Mouse (Mus musculus) adrenal gland, postnatal 25 days (tissue): ENCODE measurements around the gene Cyb5d1. TPM values are rescaled to one million over a fixed set of nuclear protein-coding genes. Genes with fewer than 3 reads are reported as not detected.
"Not testable (repeated sequence)": the region's sequence is repeated elsewhere in the genome, so short reads cannot be mapped to it uniquely, and the experiment has no call there.

Experiments used
- DNase-seq: peaks from one replicate; pipeline ENCODE4 v3.0.0; 2021; ENCODE audit warnings: mixed read lengths
- total RNA-seq: library from RNA; stranded (reverse); gene quantifications from 2 replicates; pipeline ENCODE4 v1.2.3, GENCODE M21; 2021

Gene Cyb5d1
- total RNA-seq, 1 experiment from 2014 or later, result 51.0 TPM

DNA sequence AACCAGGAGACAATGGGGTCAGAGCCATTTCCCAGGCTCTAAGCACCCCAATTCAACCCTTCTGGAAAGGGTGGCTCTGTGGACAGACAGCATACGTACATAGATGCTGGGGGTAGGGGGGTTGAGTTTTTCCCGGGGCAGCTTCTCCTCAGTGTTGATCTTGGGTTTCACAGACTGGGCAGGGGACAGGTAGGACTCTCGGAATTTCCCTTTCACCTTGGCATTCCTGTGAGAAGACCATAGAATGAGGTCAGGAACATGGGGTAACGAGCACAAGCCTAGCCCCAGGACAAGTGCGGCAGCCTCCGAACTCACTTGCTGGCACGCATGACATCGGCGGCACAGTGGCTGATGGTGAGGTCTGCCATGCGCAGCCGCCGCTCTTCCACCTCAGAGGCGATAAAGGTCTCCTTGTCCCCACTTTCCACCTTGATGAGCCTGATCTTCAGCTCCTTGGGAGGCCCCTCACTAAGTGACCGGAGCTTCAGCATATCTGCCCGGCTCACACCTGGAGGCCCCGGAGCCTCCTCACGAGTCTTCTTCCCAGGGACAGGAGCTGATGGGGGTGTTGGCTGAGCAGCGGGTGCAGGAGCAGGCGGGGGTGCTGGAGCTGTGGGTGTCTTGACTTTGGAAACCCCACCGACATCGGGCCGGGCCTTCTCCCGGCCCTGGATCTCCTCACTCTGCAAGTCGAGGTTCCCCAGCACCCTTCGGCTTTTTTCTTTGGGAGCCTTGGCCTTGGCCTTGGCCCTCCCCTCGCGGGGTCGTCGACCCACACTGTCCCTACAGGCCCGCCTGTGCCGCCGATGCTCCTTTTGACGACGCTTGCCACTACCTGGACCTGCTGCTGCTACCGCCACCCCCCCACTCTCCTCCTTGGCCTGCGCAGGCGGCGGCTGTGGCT is 8.5 kb upstream of the Cyb5d1 start:
- DNase-seq, result no peak

GRCm38 (mm10) chr11:69401987-69402386 is 6.6 kb upstream of the Cyb5d1 start:
- no peak for DNase-seq

- DNase-seq, result peak; percentile 78
Observed at GRCm38 (mm10) chr11:69401210-69401637, 5.8 kb upstream of the Cyb5d1 start.

DNA sequence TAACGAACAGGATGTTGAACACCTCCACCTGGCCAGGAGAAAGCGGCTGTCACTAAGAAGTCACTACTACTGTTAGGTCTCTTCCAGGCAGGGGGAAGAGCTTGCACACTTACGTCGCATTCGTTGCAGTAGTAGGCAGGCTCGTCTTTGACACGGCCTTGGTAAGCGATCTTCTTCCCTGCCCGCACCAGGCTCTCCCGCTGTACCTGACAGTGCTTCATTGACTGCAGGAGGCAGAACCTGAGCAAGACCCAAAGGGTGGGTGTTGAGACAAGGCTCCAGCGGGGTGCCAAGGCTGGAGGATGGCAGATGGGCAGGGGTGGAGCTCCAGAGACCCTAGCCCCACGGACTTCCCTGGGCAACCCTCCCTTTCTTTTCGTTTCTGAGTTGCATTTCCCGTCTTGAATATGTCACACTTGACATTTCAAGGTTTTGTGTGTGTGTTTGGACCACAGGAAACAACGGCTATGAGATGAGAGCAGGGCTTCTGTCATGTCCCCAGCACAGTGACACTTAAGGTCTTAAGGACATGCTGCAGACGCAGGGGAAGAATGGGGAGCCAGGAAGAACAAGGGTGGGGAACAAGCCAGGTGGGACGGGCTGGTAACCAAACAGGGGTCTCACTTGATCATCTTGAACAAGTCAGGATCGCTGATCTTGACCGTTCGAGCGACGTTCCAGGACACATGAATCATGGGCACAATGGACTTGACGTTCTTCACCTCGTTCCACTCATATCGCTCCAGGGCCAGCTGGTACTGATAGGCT is 4.8 kb upstream of the Cyb5d1 start:
- DNase-seq, result no peak

DNA sequence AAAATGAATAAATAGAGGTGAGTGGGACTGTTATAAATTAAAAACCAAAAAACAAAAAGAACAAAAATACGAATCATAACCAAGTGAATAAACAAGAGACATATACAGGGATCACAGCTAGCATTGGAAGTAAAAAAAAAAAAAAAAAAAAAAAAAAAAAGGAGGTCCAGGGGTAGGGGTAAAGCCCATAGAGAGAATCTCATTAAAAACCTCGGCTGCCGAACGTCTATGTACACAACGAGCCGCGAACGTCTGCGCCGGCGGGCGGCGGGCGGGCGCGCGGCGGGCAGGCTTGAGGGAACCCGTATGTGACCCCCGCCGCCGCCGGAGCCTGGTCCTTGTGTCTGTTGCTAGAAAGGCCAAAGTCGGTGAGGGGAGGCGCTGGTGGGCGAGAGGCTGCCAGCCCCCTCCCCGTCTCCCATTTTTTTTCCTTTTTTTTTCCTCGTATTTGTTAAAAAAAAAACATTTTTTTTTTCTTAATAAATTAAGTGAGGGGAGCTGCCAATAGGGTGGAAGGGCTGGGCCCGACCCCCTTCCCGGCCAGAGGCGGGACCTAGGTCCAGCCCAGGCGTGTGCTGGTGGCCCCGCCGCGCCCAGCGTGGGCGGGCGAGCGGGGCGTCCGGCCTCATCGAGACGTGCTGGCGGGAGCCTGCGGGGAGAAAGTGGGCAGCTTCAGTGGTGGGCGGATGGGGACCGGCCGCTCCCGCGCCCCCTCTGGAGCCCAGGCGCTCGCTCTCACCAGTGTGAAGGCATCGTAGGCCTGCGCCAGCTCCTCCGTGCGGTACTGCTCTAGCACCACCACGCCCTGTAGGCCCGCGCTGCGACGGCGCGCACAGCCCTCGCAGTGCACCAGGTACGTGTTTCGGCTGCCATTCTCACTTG is 4.0 kb upstream of the Cyb5d1 start:
- peak; percentile 35 for DNase-seq

GRCm38 (mm10) chr11:69398486-69399200 is 3.2 kb upstream of the Cyb5d1 start:
- DNase-seq, result no peak

DNA sequence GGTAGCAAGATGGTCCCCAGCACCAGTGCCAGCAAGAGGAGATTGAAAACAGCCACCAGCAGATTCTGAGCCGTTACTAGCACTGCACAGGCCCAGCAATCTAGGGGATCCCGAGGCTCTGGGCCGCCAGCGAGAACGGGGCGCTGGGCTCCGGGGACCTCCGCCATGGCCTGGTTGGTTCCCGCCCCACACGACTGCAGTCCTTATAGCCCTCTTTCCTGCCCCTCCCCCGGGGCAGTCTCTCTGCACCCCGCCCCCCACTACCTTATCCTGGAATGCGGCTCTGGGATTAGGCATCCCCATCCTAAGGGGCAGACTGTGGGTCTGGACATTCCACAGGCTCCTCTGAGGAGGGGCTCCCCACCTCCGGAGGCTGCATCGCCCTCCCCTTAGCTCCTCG is 2.6 kb upstream of the Cyb5d1 start, which contains the start of gene Tmem88:
Gene Tmem88 (minus strand): TSS at position 176 of the 400 bp plus-strand sequence.
- DNase-seq, result peak; percentile 58

DNA sequence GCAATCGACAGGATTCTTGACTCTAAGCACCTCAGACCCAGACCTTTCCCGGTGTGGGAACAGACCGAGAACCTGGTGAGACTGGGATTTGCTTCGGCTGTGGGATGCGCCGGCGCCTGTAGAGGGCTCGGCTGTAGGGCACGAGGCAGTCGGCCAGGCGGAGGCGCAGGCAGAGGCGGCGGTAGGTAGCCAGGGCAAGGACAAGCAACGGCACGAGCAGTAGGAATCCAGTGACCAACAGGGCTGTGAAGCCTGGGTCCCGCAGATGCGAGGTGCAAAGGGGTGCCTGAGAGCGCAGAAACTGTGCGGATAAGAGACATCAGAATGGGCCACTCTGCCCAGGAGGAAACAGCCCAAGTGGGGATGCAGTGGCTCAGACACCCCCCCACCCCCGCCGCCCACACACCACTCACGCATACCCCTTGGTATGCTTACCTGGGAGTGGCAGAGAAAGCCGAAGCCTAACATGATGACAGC is 2.2 kb upstream of the Cyb5d1 start:
- peak; percentile 28 for DNase-seq

DNA sequence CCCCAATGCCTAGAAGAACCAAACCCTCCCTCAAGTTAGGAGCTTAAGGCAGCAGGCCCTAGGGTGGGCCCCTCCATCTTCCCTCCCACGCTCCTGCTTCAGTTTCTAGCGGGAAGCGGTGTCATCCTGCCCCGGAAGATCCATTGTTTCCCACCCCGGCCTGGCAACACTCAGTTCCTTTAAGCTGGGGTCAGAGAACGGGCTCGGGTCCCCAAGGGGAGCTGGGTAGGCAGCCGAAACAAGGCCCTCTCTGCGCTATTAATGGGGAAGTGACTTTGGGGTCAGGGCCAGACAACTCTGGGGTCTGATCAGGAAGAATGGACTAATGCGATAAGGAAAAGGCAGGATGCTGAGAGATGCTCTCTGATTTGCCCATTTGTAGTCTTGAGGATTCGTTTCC is 1.3 kb upstream of the Cyb5d1 start:
- DNase-seq, result peak; percentile 50

GRCm38 (mm10) chr11:69395634-69396373 is 373 bp upstream of the Cyb5d1 start:
- peak; percentile 89 for DNase-seq

- not testable (repeated sequence) for DNase-seq
Observed at GRCm38 (mm10) chr11:69394591-69395167, 752 bp downstream of the Cyb5d1 start.

DNA sequence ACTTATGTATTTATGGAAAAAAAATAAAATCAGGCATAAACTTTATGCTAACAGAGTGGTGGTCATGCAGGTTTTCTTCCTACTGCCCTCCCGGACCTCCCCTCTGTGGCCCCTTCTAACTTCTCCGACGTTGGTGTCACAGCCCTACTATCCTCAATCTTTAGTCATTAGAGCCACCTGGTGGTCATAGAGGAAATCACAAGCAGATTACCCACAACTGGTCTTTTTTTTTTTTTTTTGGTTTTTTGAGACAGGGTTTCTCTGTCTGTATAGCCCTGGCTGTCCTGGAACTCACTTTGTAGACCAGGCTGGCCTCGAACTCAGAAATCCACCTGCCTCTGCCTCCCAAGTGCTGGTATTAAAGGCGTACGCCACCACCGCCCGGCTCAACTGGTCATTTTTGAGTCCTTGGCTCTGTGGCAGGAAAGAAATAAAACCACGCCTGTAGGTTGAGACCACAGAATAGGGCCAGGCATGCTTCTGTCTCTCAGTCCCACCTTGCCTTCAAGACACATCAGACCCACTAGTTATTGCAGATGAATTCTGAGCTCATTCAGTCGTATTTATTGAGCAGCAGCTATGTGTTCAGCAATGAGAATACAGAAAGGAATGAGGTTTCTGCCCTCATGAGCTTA is 4.9 kb downstream of the Cyb5d1 start:
- no peak for DNase-seq

DNA sequence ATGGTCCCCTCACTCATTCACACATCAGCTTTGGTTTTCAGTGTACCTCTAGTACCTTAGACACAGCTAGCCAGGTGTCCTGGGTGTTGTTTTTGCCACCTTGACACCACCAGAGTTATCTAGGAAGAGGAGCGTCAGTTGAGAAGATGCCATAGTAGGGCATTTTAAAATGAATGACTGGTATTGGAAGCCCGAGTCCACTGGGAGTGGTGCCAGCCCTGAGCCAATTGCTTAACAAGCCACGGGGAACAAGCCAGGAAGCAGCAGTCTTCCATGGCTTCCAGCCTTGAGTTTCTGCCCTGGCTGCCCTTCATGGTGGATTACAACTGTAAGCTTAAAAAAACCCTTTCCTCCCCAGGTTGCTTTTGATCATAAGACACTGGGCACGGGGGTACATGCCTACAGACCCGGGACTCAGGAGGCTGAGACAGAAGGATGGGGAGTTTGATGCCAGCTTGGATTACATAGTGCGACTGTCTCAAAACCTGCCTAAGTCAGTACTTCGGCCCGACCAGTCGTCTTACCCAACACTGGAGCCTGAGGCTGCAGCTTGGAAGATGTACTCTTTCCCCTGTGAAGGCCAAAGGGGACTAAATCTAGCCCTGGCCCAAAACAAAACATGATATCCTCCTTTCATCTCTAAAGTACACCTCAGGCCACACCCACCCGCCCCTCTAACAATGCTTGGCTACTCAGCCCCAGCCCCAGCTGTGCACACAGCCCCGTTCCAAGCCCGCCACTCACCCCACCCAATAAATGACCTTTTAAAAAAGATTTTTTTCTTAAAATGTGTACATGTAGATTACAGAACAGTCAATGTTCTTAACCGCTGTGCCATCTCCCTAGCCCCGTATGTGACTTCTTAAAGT is 5.7 kb downstream of the Cyb5d1 start:
- DNase-seq, result peak; percentile 85

DNA sequence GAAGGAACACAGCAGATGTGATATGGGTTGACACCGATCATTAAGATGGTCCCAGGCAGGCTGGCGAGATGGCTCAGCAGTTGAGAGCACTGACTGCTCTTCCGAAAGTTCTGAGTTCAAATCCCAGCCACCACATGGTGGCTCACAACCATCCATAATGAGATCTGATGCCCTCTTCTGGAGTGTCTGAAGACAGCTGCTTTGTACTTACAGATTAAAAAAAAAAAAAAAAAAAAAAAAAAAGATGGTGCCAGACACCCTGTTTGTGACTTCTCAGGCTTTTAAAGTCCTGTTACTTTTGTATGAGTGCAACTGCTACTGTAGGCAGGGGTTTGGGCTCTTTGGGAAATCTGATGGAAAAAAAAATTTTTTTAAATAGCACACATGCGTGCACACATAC is 6.8 kb downstream of the Cyb5d1 start:
- no peak for DNase-seq

GRCm38 (mm10) chr11:69386758-69387157 is 8.7 kb downstream of the Cyb5d1 start:
- no peak for DNase-seq

- no peak for DNase-seq
Observed at GRCm38 (mm10) chr11:69384979-69385378, 10.5 kb downstream of the Cyb5d1 start.

DNA sequence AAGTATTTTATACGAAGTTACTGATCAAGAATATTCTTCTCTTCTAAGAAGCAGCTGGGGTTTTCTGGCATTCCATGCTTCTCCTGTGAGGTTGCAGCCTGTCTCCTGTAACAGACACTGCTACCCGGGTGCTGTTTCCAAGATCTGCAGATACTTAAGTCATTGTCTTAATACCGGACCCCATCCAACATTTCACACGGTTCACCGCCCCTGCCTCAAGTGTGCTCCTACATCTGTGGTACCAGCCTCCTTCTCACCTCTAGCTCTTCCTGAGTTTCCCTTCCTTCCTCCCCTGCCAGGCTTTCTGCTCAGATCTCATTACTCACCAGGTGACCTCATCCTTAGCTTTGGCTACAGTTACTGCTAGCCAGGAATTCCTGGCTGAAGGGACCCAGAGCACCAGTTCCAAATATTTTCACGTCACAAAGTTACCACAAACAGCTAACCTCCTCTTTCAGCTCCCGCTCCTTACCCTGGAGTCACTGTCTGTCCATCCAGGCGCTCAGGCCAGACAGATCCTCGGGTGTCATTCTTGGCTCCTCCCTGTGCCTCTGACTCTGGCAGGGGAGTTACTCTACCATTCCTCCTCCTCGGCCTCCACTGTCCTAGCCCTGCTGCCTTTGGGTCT is 12.8 kb downstream of the Cyb5d1 start:
- DNase-seq, result no peak

DNA sequence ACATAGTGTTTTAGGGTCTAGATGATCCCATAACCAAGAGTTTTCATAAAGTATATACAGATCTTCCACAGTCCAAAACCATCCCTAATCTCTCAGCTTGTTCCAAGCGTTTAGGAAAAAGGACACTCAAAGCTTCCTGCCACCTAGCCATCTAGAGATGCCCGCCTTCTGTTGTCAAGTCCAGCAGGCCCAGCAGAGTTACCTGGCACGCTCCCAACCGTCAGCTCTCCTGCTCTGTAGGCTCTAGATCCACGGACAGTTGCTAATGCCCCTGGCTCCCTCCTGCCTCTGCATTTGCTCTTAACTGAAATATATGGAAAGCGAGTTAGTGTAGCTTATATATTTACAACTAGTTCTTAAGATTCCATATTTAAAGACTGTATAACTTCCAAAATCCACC is 14.1 kb downstream of the Cyb5d1 start:
- no peak for DNase-seq
